Mouse (Mus musculus) testis, adult 2 months (tissue): Measurements from ENCODE around the gene Snx29.

ENCODE experiments used
- CTCF ChIP-seq: fragments of 200-500 bp; IDR thresholded peaks from 2 replicates; pipeline ENCODE4 v1.5.1; 2012; ENCODE audit warnings: low read depth, mild to moderate bottlenecking, inconsistent platforms, low read length, moderate library complexity; ENCODE audit not compliant: control insufficient read depth, insufficient read depth, insufficient replicate concordance
- POLR2A ChIP-seq: fragments of 200-500 bp; IDR thresholded peaks from 2 replicates; pipeline ENCODE4 v1.6.1; 2012; ENCODE audit warnings: low read depth, mild to moderate bottlenecking, inconsistent platforms, low read length, moderate library complexity; ENCODE audit not compliant: control insufficient read depth

GRCm38 (mm10) chr16:11705456-11705855 lies 382.7 kb downstream of the Snx29 start:
- TF ChIP-seq CTCF (no peak), POLR2A (no peak)
